33 mouse cellular contexts compared by ENCODE assay signal in the genomic region with DNA sequence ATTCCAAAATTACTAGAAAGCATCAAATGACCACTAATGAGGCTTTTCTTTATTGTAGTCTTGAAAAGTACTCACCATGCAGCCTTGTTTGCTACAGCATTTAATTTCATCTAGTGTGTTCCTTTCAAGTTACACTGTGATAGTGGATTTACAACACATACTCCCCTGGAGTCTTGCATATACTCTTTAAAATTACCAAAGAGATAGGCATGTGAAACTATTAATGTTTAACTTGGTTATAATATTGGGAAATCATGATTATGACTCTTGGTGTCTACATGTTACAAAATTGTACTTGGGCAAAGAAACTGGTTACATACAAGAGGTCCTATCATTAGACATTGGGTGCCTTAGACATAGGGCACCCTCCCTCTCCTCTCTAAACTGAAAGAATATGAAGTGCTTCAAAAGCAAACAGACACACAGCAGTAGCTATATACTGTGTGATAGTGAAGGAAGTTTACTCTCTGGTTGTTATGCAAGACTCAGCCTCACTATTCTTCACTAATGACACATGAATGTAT.
"Had no signal": no experiment of that assay in that cellular context is flagged by ENCODE, and none has a peak within 500 bp of the region (broad histone marks: within the 10 kb centered on the region; RNA-seq: fewer than 3 reads in every experiment).

No protein-coding gene starts in this region.

- H3K27me3 ChIP-seq: heart, embryonic 12.5 days; heart, embryonic 13.5 days; heart, embryonic 15.5 days; hindbrain, embryonic 12.5 days; hindbrain, embryonic 13.5 days; hindbrain, embryonic 15.5 days; kidney, embryonic 15.5 days had no signal

- H3K9ac ChIP-seq: heart, embryonic 12.5 days; heart, embryonic 13.5 days; heart, embryonic 15.5 days; hindbrain, embryonic 12.5 days; hindbrain, embryonic 13.5 days; hindbrain, embryonic 14.5 days; hindbrain, embryonic 15.5 days; kidney, embryonic 15.5 days had no signal

- H3K4me3 ChIP-seq: heart, adult 2 months; heart, embryonic 10.5 days; heart, embryonic 12.5 days; heart, embryonic 13.5 days; heart, embryonic 15.5 days; hindbrain, embryonic 10.5 days; hindbrain, embryonic 12.5 days; hindbrain, embryonic 13.5 days; hindbrain, embryonic 15.5 days; kidney, embryonic 15.5 days; layer of hippocampus, adult 2 months; left cerebral cortex, adult 2 months had no signal

- H3K36me3 ChIP-seq: heart, embryonic 10.5 days; heart, embryonic 12.5 days; heart, embryonic 13.5 days; heart, embryonic 15.5 days; hindbrain, embryonic 10.5 days; hindbrain, embryonic 12.5 days; hindbrain, embryonic 13.5 days; hindbrain, embryonic 15.5 days; kidney, embryonic 15.5 days had no signal

- H3K9me3 ChIP-seq: heart, embryonic 10.5 days; heart, embryonic 12.5 days; heart, embryonic 13.5 days; heart, embryonic 15.5 days; hindbrain, embryonic 10.5 days; hindbrain, embryonic 12.5 days; hindbrain, embryonic 13.5 days; hindbrain, embryonic 15.5 days; kidney, embryonic 15.5 days had no signal

- H3K4me2 ChIP-seq: heart, embryonic 11.5 days; heart, embryonic 12.5 days; heart, embryonic 13.5 days; heart, embryonic 15.5 days; hindbrain, embryonic 12.5 days; hindbrain, embryonic 13.5 days; hindbrain, embryonic 14.5 days; hindbrain, embryonic 15.5 days; kidney, embryonic 15.5 days had no signal

- H3K4me1 ChIP-seq: heart, embryonic 10.5 days; heart, embryonic 12.5 days; heart, embryonic 13.5 days; heart, embryonic 15.5 days; hindbrain, embryonic 10.5 days; hindbrain, embryonic 12.5 days; hindbrain, embryonic 13.5 days; hindbrain, embryonic 15.5 days; kidney, embryonic 15.5 days had no signal

- ATAC-seq: hindbrain, embryonic 16.5 days; hindbrain, postnatal 0 days; inflammation-experienced regulatory T-cells, adult 6 months had no signal

- DNase-seq: heart, adult 18-20 months; heart, adult 2 months; heart, postnatal 10 days; heart, postnatal 14 days; heart, postnatal 36 days; heart, postnatal 4 days; kidney, adult 11 months; kidney, adult 18-20 months; kidney, adult 2 months; kidney, adult 9 months; kidney, postnatal 10 days; kidney, postnatal 14 days; kidney, postnatal 36 days; kidney, postnatal 4 days; layer of hippocampus, adult 9-11 months; layer of hippocampus, postnatal 36 days had no signal

- H3K27ac ChIP-seq: heart, adult 2 months; heart, embryonic 10.5 days; heart, embryonic 13.5 days; heart, embryonic 15.5 days; hindbrain, embryonic 10.5 days; hindbrain, embryonic 12.5 days; hindbrain, embryonic 13.5 days; hindbrain, embryonic 14.5 days; hindbrain, embryonic 15.5 days; hindbrain, postnatal 0 days; kidney, embryonic 15.5 days; kidney, postnatal 0 days; layer of hippocampus, adult 2 months; left cerebral cortex, adult 2 months had no signal
